In genomic region chr5:38106807-38107206, GRCm38 (mm10) we compare ENCODE assay signal across 18 mouse cellular contexts. TPM values are rescaled to one million over a fixed set of nuclear protein-coding genes. Genes with fewer than 3 reads are reported as not detected.
DNase-seq lines count a peak whose midpoint lies in the region; ATAC-seq lines count a peak whose summit lies in the region.
"Had no signal": no experiment of that assay in that cellular context is flagged by ENCODE, and none has a peak within 500 bp of the region (broad histone marks: within the 10 kb centered on the region; RNA-seq: fewer than 3 reads in every experiment).

No protein-coding gene starts in this region.

- H3K4me2 ChIP-seq in hindbrain, embryonic 13.5 days = no peak overlapping the region
- no peak overlapping the region for H3K4me2 ChIP-seq in hindbrain, embryonic 11.5 days (replicated peaks; ENCODE audit: low read depth, low read length)
- peak overlapping the region; percentile 21 for H3K4me2 ChIP-seq in limb, embryonic 12.5 days
- H3K4me2 ChIP-seq in neural tube, embryonic 14.5 days (ENCODE audit: low read depth, low read length) = no peak overlapping the region
- H3K4me2 ChIP-seq: forebrain, embryonic 13.5 days; heart, embryonic 11.5 days had no signal

- DNase-seq in hindbrain, embryonic 11.5 days (ENCODE audit: low spot score) = no peak
- no peak for DNase-seq in limb, embryonic 10.5 days (ENCODE audit: low spot score)
- no peak for DNase-seq in lung, postnatal 36 days
- DNase-seq: adrenal gland, adult 8-10 months; adrenal gland, postnatal 36 days; cerebellum, adult 18-20 months; cerebellum, adult 9-10 months; cerebellum, postnatal 14 days; gastrocnemius, postnatal 10 days; heart, adult 11 months had no signal

- H3K9ac ChIP-seq in hindbrain, embryonic 13.5 days = no peak overlapping the region
- no peak overlapping the region for H3K9ac ChIP-seq in hindbrain, embryonic 11.5 days (ENCODE audit: low read depth, low read length)
- H3K9ac ChIP-seq in limb, embryonic 12.5 days (replicated peaks) = no peak overlapping the region
- no peak overlapping the region for H3K9ac ChIP-seq in neural tube, embryonic 14.5 days (replicated peaks; ENCODE audit: low read depth, low read length)
- H3K9ac ChIP-seq: forebrain, embryonic 13.5 days had no signal

- peaks cover 5% of the 10 kb centered on the region; the same call in 1 of the 2 replicates for H3K4me1 ChIP-seq in hindbrain, embryonic 13.5 days (replicated peaks)
- H3K4me1 ChIP-seq in hindbrain, embryonic 11.5 days (replicated peaks; ENCODE audit: control insufficient read depth, insufficient read depth, low read length) = no peaks in the 10 kb centered on the region
- H3K4me1 ChIP-seq in limb, embryonic 12.5 days (replicated peaks) = peaks cover 32% of the 10 kb centered on the region
- H3K4me1 ChIP-seq in limb, embryonic 10.5 days = peaks cover 22% of the 10 kb centered on the region
- H3K4me1 ChIP-seq in neural tube, embryonic 14.5 days (ENCODE audit: control insufficient read depth, insufficient read depth, low read length) = no peaks in the 10 kb centered on the region
- H3K4me1 ChIP-seq: forebrain, embryonic 13.5 days had no signal

- WGBS in hindbrain, embryonic 13.5 days = 88% methylated on average over 10 of the region's 10 CpGs
- 92% methylated on average over 10 of the region's 10 CpGs for WGBS in hindbrain, embryonic 11.5 days
- 56% methylated on average over 10 of the region's 10 CpGs for WGBS in limb, embryonic 12.5 days
- WGBS in limb, embryonic 10.5 days = 81% methylated on average over 10 of the region's 10 CpGs
- 73% methylated on average over 10 of the region's 10 CpGs for WGBS in neural tube, embryonic 14.5 days

- H3K36me3 ChIP-seq in hindbrain, embryonic 13.5 days = peaks cover 38% of the 10 kb centered on the region
- H3K36me3 ChIP-seq in hindbrain, embryonic 11.5 days (ENCODE audit: control insufficient read depth, insufficient read depth, low read length) = no peaks in the 10 kb centered on the region
- H3K36me3 ChIP-seq in limb, embryonic 12.5 days = peaks cover 20% of the 10 kb centered on the region
- H3K36me3 ChIP-seq in limb, embryonic 10.5 days = peaks cover 30% of the 10 kb centered on the region
- H3K36me3 ChIP-seq in neural tube, embryonic 14.5 days (ENCODE audit: control insufficient read depth, insufficient read depth, low read length) = no peaks in the 10 kb centered on the region

- no peak overlapping the region for H3K4me3 ChIP-seq in hindbrain, embryonic 13.5 days
- H3K4me3 ChIP-seq in hindbrain, embryonic 11.5 days (ENCODE audit: low read depth, low read length) = no peak overlapping the region
- H3K4me3 ChIP-seq in limb, embryonic 12.5 days (replicated peaks) = no peak overlapping the region
- no peak overlapping the region for H3K4me3 ChIP-seq in limb, embryonic 10.5 days
- H3K4me3 ChIP-seq in neural tube, embryonic 14.5 days (ENCODE audit: low read depth, low read length) = no peak overlapping the region
- H3K4me3 ChIP-seq: forebrain, embryonic 10.5 days; forebrain, embryonic 13.5 days had no signal

- no peaks in the 10 kb centered on the region for H3K27me3 ChIP-seq in hindbrain, embryonic 13.5 days
- H3K27me3 ChIP-seq in hindbrain, embryonic 11.5 days (ENCODE audit: control insufficient read depth, insufficient read depth, low read length) = no peaks in the 10 kb centered on the region
- 0 out of 2 replicates have a peak, but pooled peaks cover 4% of the 10 kb centered on the region for H3K27me3 ChIP-seq in limb, embryonic 12.5 days
- no peaks in the 10 kb centered on the region for H3K27me3 ChIP-seq in limb, embryonic 10.5 days (ENCODE audit: low read depth, poor library complexity, severe bottlenecking)
- H3K27me3 ChIP-seq in neural tube, embryonic 14.5 days (ENCODE audit: control insufficient read depth, insufficient read depth, low read length) = no peaks in the 10 kb centered on the region
- H3K27me3 ChIP-seq: forebrain, embryonic 13.5 days had no signal

- ATAC-seq in hindbrain, embryonic 13.5 days (ENCODE audit: low FRiP score) = no peak; the same call in 1 of the 2 replicates
- no peak for ATAC-seq in hindbrain, embryonic 11.5 days (ENCODE audit: low FRiP score)
- ATAC-seq in limb, embryonic 12.5 days (ENCODE audit: insufficient number of reproducible peaks, insufficient read depth, low FRiP score, low TSS enrichment, low read depth) = no peak; the same call in 1 of the 2 replicates
- peak; percentile 59 for ATAC-seq in neural tube, embryonic 14.5 days (ENCODE audit: low read depth)
- ATAC-seq: activated CD4-positive, CD25-positive, alpha-beta regulatory T cell, adult 4 months; forebrain, embryonic 13.5 days; forebrain, embryonic 16.5 days had no signal

- H3K27ac ChIP-seq in hindbrain, embryonic 13.5 days = peak overlapping the region; percentile 66
- no peak overlapping the region for H3K27ac ChIP-seq in hindbrain, embryonic 11.5 days (ENCODE audit: low read depth, low read length)
- H3K27ac ChIP-seq in limb, embryonic 12.5 days = peak overlapping the region; percentile 66; the same call in 1 of the 2 replicates
- no peak overlapping the region for H3K27ac ChIP-seq in limb, embryonic 10.5 days
- H3K27ac ChIP-seq in neural tube, embryonic 14.5 days (ENCODE audit: low read depth, low read length) = peak overlapping the region; percentile 60; the same call in 1 of the 2 replicates
- H3K27ac ChIP-seq: forebrain, embryonic 10.5 days; forebrain, embryonic 13.5 days had no signal

- no peaks in the 10 kb centered on the region for H3K9me3 ChIP-seq in hindbrain, embryonic 13.5 days
- H3K9me3 ChIP-seq in hindbrain, embryonic 11.5 days (ENCODE audit: control insufficient read depth, low read length) = no peaks in the 10 kb centered on the region
- no peaks in the 10 kb centered on the region; the same call in 1 of the 2 replicates for H3K9me3 ChIP-seq in limb, embryonic 12.5 days
- H3K9me3 ChIP-seq in limb, embryonic 10.5 days (replicated peaks) = no peaks in the 10 kb centered on the region
- no peaks in the 10 kb centered on the region for H3K9me3 ChIP-seq in neural tube, embryonic 14.5 days (ENCODE audit: control insufficient read depth, low read length)
- H3K9me3 ChIP-seq: forebrain, embryonic 10.5 days; forebrain, embryonic 13.5 days had no signal

RNA-seq across cellular contexts. Expression of gene Nsg1, which starts 52.9 kb away (rescaled TPM):
- 1,020 and 1,085 TPM in 2 replicates for polyA plus RNA-seq in hindbrain, embryonic 13.5 days (2015; fragmentation: Nextera tagmentation; extraction: Ambion mirVana)
- 88.7 and 109 TPM in 2 replicates for polyA plus RNA-seq in hindbrain, embryonic 11.5 days (2014; fragmentation: Nextera tagmentation; extraction: Ambion mirVana)
- 134 and 142 TPM in 2 replicates for polyA plus RNA-seq in limb, embryonic 12.5 days (2016; fragmentation: Nextera tagmentation; extraction: Ambion mirVana)
- 77.7 and 110 TPM in 2 replicates for polyA plus RNA-seq in limb, embryonic 10.5 days (2016; fragmentation: Nextera tagmentation; extraction: Ambion mirVana)
- 321 and 367 TPM in 2 replicates for polyA plus RNA-seq in neural tube, embryonic 14.5 days (2014; fragmentation: Nextera tagmentation; extraction: Ambion mirVana)

Comparison
In these comparisons a context has a peak if more than half of its experiments do, and no peak if none do; other contexts are left out.
1. H3K27ac ChIP-seq: peak in hindbrain, embryonic 13.5 days (single experiment), limb, embryonic 12.5 days (single experiment) and neural tube, embryonic 14.5 days (single experiment); none in hindbrain, embryonic 11.5 days (single experiment) and limb, embryonic 10.5 days (single experiment).